Mouse (Mus musculus) intestine, embryonic 16.5 days (tissue): ENCODE measurements around the gene Shpk. TPM values are rescaled to one million over a fixed set of nuclear protein-coding genes. Genes with fewer than 3 reads are reported as not detected.

ENCODE experiments used
- ATAC-seq: fragments of 200-750 bp; cut with Nextera tagmentation; 2 replicates; pipeline ENCODE4 v1.8.0; 2017; ENCODE audit warnings: moderate TSS enrichment, moderate library complexity
- H3K27ac ChIP-seq: fragments of 300-500 bp; sonication (generic); 2 replicates; pipeline ENCODE4 v1.5.1; 2014; ENCODE audit warnings: mild to moderate bottlenecking, low read length
- H3K27me3 ChIP-seq: fragments of 300-500 bp; sonication (generic); replicated peaks from 2 replicates; pipeline ENCODE4 v1.6.1; 2014; ENCODE audit warnings: low read length, control low read depth, mixed read lengths; ENCODE audit not compliant: control insufficient read depth, insufficient read depth
- H3K36me3 ChIP-seq: fragments of 300-500 bp; sonication (generic); 2 replicates; pipeline ENCODE4 v1.6.1; 2014; ENCODE audit warnings: low read length, control low read depth; ENCODE audit not compliant: control insufficient read depth, insufficient read depth
- H3K4me1 ChIP-seq: fragments of 300-500 bp; sonication (generic); 2 replicates; pipeline ENCODE4 v1.6.1; 2014; ENCODE audit warnings: low read length, control low read depth, mixed read lengths; ENCODE audit not compliant: control insufficient read depth, insufficient read depth
- H3K4me2 ChIP-seq: fragments of 300-500 bp; sonication (generic); 2 replicates; pipeline ENCODE4 v1.6.1; 2014; ENCODE audit warnings: low read depth, low read length, control low read depth
- H3K4me3 ChIP-seq: fragments of 300-500 bp; sonication (generic); 2 replicates; pipeline ENCODE4 v1.5.1; 2014; ENCODE audit warnings: mild to moderate bottlenecking, low read length
- H3K9ac ChIP-seq: fragments of 300-500 bp; sonication (generic); 2 replicates; pipeline ENCODE4 v1.6.1; 2014; ENCODE audit warnings: low read depth, low read length
- H3K9me3 ChIP-seq: fragments of 300-500 bp; sonication (generic); 2 replicates; pipeline ENCODE4 v1.6.1; 2016; ENCODE audit warnings: low read length, control low read depth; ENCODE audit not compliant: control insufficient read depth
- WGBS: fragments of 180-500 bp; shearing (Covaris S2); extraction: QIAGEN DNeasy Blood & Tissue Kit; methylation state at CpG from one replicate; pipeline ENCODE4 v1.1.7; 2014; 5-methylcytosine and 5-hydroxymethylcytosine counted together
- polyA plus RNA-seq: library from polyadenylated mRNA; unstranded; fragments of >200 nt; fragmentation: Nextera tagmentation; extraction: Ambion mirVana; gene quantifications from 2 replicates; pipeline ENCODE4 v1.2.1, GENCODE M21; 2015

Gene Shpk
- polyA plus RNA-seq, 1 experiment from 2014 or later = 11.9 TPM

GRCm38 (mm10) chr11:73219671-73220070, 20.4 kb downstream of the Shpk start:
- WGBS = 59% methylated on average over 2 of the region's 2 CpGs
- H3K4me3 ChIP-seq = no peak overlapping the region
- no peaks in the 10 kb centered on the region for H3K9me3 ChIP-seq
- H3K27me3 ChIP-seq = no peaks in the 10 kb centered on the region
- H3K4me1 ChIP-seq = no peaks in the 10 kb centered on the region
- no peak for ATAC-seq
- no peak overlapping the region for H3K9ac ChIP-seq
- H3K4me2 ChIP-seq = no peak overlapping the region
- H3K36me3 ChIP-seq = no peaks in the 10 kb centered on the region
- H3K27ac ChIP-seq = no peak overlapping the region

- H3K4me1 ChIP-seq = no peaks in the 10 kb centered on the region
- no peaks in the 10 kb centered on the region for H3K9me3 ChIP-seq
- no peak overlapping the region for H3K4me2 ChIP-seq
- no peak for ATAC-seq
- H3K27ac ChIP-seq = no peak overlapping the region
- no peaks in the 10 kb centered on the region for H3K36me3 ChIP-seq
- no peak overlapping the region for H3K4me3 ChIP-seq
- no peak overlapping the region for H3K9ac ChIP-seq
- WGBS = 77% methylated on average over 1 of the region's 1 CpGs
- no peaks in the 10 kb centered on the region for H3K27me3 ChIP-seq
Observed at GRCm38 (mm10) chr11:73220651-73221050, 21.4 kb downstream of the Shpk start.

GRCm38 (mm10) chr11:73222846-73223245, 23.6 kb downstream of the Shpk start:
- H3K9me3 ChIP-seq = no peaks in the 10 kb centered on the region
- H3K27ac ChIP-seq = no peak overlapping the region
- H3K9ac ChIP-seq = no peak overlapping the region
- WGBS = 24% methylated on average over 5 of the region's 5 CpGs
- no peaks in the 10 kb centered on the region for H3K36me3 ChIP-seq
- no peaks in the 10 kb centered on the region for H3K27me3 ChIP-seq
- H3K4me2 ChIP-seq = no peak overlapping the region
- H3K4me3 ChIP-seq = no peak overlapping the region
- H3K4me1 ChIP-seq = no peaks in the 10 kb centered on the region
- ATAC-seq = no peak

- Histone ChIP-seq H3K9me3 (no peaks in the 10 kb centered on the region), H3K4me3 (no peak overlapping the region), H3K9ac (no peak overlapping the region), H3K27me3 (no peaks in the 10 kb centered on the region), H3K36me3 (no peaks in the 10 kb centered on the region), H3K4me2 (no peak overlapping the region), H3K4me1 (no peaks in the 10 kb centered on the region), H3K27ac (no peak overlapping the region)
- no peak; the same call in 1 of the 2 replicates for ATAC-seq
- WGBS = 72% methylated on average over 2 of the region's 2 CpGs
Observed at GRCm38 (mm10) chr11:73223966-73224365, 24.7 kb downstream of the Shpk start.

GRCm38 (mm10) chr11:73225856-73226255, 26.6 kb downstream of the Shpk start:
- ATAC-seq = no peak
- WGBS = 87% methylated on average over 6 of the region's 6 CpGs

GRCm38 (mm10) chr11:73228881-73229280, 29.6 kb downstream of the Shpk start:
- 74% methylated on average over 5 of the region's 5 CpGs for WGBS
- H3K9ac ChIP-seq = no peak overlapping the region
- no peak overlapping the region for H3K4me3 ChIP-seq
- no peak overlapping the region for H3K4me2 ChIP-seq
- H3K36me3 ChIP-seq = no peaks in the 10 kb centered on the region
- no peaks in the 10 kb centered on the region for H3K9me3 ChIP-seq
- no peaks in the 10 kb centered on the region for H3K4me1 ChIP-seq
- no peak overlapping the region for H3K27ac ChIP-seq
- ATAC-seq = no peak
- 0 out of 2 replicates have a peak, but pooled peaks cover 2% of the 10 kb centered on the region for H3K27me3 ChIP-seq

More at GRCm38 (mm10) chr11:73225856-73226255, 26.6 kb downstream of the Shpk start:
- H3K4me2 ChIP-seq = no peak overlapping the region
- H3K27me3 ChIP-seq = no peaks in the 10 kb centered on the region
- no peak overlapping the region for H3K27ac ChIP-seq
- no peaks in the 10 kb centered on the region for H3K9me3 ChIP-seq
- no peak overlapping the region for H3K4me3 ChIP-seq
- no peaks in the 10 kb centered on the region for H3K4me1 ChIP-seq
- H3K36me3 ChIP-seq = no peaks in the 10 kb centered on the region
- no peak overlapping the region for H3K9ac ChIP-seq

- H3K4me3 ChIP-seq = no peak overlapping the region
- no peak overlapping the region for H3K4me2 ChIP-seq
- H3K27ac ChIP-seq = no peak overlapping the region
- ATAC-seq = no peak
- H3K4me1 ChIP-seq = no peaks in the 10 kb centered on the region
- H3K27me3 ChIP-seq = 0 out of 2 replicates have a peak, but pooled peaks cover 2% of the 10 kb centered on the region
- H3K9me3 ChIP-seq = no peaks in the 10 kb centered on the region
- no peak overlapping the region for H3K9ac ChIP-seq
- WGBS = 85% methylated on average over 5 of the region's 5 CpGs
- H3K36me3 ChIP-seq = no peaks in the 10 kb centered on the region
Observed at GRCm38 (mm10) chr11:73230081-73230480, 30.8 kb downstream of the Shpk start.

GRCm38 (mm10) chr11:73232513-73232912, 33.3 kb downstream of the Shpk start:
- H3K36me3 ChIP-seq = no peaks in the 10 kb centered on the region
- no peak overlapping the region for H3K4me3 ChIP-seq
- H3K27me3 ChIP-seq = 0 out of 2 replicates have a peak, but pooled peaks cover 2% of the 10 kb centered on the region
- no peak overlapping the region for H3K27ac ChIP-seq
- H3K9me3 ChIP-seq = no peaks in the 10 kb centered on the region
- H3K4me1 ChIP-seq = peaks cover 5% of the 10 kb centered on the region; the same call in 1 of the 2 replicates
- WGBS = 56% methylated on average over 2 of the region's 2 CpGs
- H3K9ac ChIP-seq = no peak overlapping the region
- H3K4me2 ChIP-seq = no peak overlapping the region
- ATAC-seq = no peak

- WGBS = 83% methylated on average over 5 of the region's 5 CpGs
- no peak within 1 kb of the TSS for H3K4me2 ChIP-seq
- H3K4me1 ChIP-seq = peaks cover 5% of the 10 kb centered on the region; the same call in 1 of the 2 replicates
- no peak within 1 kb of the TSS for H3K4me3 ChIP-seq
- H3K9ac ChIP-seq = no peak within 1 kb of the TSS
- H3K27me3 ChIP-seq = 0 out of 2 replicates have a peak, but pooled peaks cover 2% of the 10 kb centered on the region
- no peaks in the 10 kb centered on the region for H3K36me3 ChIP-seq
- no peak for ATAC-seq
- H3K9me3 ChIP-seq = no peaks in the 10 kb centered on the region
- H3K27ac ChIP-seq = no peak within 1 kb of the TSS
Observed at GRCm38 (mm10) chr11:73233992-73234391, 34.7 kb downstream of the Shpk start, which contains the start of gene Trpv1. Trpv1 (plus strand) TSS chr11:73234292.
